Mouse (Mus musculus) v-Abl transformed pro-B cells (cell line): ENCODE data around the gene Ubr1.
"Not testable (repeated sequence)": the region's sequence is repeated elsewhere in the genome, so short reads cannot be mapped to it uniquely, and the experiment has no call there.

Experiments used
- in situ Hi-C, 2 experiments: fragments of 400-800 bp; cut with MboI; formaldehyde crosslinking; loops; one replicate each; pipeline ENCODE4 v1.15.1; 2025; ENCODE audit not compliant: unreplicated experiment in 2 of 2

Gene Ubr1

GRCm38 (mm10) chr2:120970559-120971080, at the start of gene Ubr1:
Gene Ubr1, minus strand, starts transcription at chr2:120970715.
- in situ Hi-C loops = loop anchor here in 1 of 2 experiments (5.0 kb wide), 1 partner anchor 132 kb away; no protein-coding TSS in a partner anchor

DNA sequence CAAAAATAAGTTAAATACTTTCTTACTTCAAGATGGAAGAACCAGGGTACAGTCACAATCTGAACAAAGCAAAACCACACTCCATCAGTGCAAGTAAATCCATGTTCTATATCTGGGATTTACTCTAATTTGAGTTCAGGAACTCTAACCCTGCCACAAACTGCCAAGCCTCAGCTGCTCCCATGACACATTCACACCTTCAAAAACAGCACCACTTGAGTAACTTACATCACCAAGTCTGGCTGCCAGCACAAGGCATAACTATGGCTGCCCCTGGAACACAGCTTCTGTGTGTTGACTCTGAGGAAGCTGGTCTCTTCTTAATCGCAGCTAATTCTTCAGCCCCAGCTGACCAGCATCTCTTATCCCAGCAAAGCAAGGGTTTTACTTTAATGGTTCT, 46.6 kb upstream of the Ubr1 start:
- in situ Hi-C loops = no loop called here

DNA sequence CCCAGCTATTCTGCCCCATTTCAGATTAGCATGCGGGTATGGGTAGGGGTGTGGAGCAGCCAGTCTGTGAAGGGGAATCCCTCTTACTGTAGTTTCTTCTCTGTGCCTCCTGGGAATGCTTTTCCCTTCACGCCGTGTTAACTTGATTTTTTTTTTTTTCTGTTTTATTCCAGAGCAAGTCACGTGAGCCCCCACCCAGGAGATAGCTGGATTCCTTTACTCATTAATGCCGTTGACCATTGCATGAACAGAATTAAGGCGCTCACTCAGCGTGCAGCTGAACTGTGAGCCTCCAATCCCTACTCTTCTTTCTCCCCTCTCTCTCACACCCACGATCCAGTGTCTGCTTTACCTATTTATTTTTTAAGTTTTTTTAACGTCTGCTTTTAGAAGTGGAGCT, 45.7 kb upstream of the Ubr1 start:
- in situ Hi-C loops = no loop called here

- in situ Hi-C loops = no loop called here
These were observed 45.0 kb upstream of the Ubr1 start for GRCm38 (mm10) chr2:121015507-121015906.

- in situ Hi-C loops = no loop called here
These were observed 42.2 kb upstream of the Ubr1 start for GRCm38 (mm10) chr2:121012676-121013075.

DNA sequence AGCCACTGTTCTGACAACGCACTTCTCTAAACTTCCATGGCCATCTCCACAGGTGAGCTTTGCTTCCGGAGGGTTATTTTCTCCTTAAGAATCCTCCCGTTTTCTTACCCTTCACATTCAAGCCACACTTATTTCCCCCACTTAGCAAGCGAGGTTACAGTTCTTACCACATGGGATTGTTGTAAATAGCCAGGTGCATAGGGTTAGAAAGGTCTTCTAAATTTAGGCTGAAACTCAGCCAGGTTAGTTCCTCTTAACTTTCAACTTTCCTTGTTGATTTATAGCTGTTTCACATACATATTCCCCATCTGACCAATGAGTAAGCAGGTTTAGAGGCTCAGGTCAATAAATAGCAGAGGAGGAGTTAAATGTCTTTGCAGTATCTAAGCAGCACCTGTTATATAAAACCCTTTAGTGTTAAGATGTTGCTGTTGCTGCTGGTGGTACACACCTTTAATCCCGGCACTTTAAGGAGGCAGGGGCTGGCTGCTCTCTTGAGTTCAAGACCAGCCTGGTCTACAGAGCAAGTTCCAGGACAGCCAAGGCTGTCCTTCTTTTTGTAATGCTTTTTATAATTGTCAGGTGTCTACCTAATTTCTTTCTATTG, 38.7 kb upstream of the Ubr1 start:
- in situ Hi-C loops = no loop called here

GRCm38 (mm10) chr2:121008664-121009007, 38.1 kb upstream of the Ubr1 start:
- in situ Hi-C loops = no loop called here

- in situ Hi-C loops = no loop called here
These were observed 37.6 kb upstream of the Ubr1 start, which contains the start of gene Ccndbp1 for GRCm38 (mm10) chr2:121007925-121008663. Gene Ccndbp1, plus strand, starts transcription at chr2:121008403.

- in situ Hi-C loops = no loop called here
These were observed 36.5 kb upstream of the Ubr1 start for GRCm38 (mm10) chr2:121006986-121007385.

DNA sequence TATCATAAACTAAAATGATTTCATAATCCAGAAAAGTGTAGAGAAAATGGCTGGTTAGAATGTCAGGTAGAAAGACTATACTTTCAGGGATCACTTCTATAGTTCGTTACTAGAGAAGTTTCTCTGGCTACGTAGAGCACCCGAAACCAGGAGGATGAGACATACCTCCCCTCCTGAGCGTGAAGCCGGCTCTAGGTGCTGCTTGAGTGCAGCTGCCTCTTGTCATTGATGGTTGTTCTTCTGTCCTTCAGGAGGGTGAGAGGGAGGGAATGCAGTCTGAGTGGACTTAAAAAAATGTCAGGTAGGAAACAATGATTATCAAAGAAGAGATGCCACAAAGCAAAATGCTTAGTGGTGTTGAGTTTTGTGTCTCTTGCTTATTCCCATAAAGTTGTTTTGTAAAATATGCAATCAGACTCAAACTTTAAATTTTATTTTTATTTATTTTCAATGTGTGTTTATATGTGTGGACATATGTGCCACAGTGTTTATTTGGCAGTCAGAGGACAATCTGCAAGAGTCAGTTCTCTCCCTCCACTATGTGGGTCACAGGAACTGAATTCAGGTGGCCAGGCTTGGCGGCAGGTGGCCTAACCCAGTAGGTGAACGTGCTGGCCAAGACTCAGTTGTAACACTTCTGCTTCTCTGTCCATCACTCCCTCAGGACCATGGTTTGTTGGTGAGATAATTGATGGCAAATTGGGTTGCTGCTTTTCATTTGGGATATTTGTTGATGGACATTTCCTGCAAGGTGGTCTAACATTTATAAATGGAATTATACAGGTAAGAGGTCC, 33.7 kb upstream of the Ubr1 start:
- in situ Hi-C loops = no loop called here

- in situ Hi-C loops = no loop called here
These were observed 33.1 kb upstream of the Ubr1 start for GRCm38 (mm10) chr2:121003586-121003985.

DNA sequence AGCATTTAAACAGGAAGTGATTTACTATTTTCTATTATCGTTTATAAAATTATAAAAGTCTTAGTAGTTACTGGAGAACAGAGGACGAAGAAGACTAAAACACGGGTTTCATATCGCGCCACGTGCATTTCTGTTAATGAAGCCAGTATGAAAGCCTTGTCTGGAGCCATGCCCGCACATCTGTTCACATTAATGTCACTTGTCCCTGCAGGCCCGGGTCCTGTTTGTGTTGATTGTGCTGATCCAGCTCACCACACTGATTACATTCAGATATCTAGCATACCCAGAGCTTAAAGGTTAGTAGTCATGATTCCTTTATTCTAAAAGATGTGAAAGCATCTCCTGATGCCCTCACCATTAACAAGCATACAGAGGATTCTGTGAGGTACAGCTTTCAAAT, 28.3 kb upstream of the Ubr1 start:
- in situ Hi-C loops = no loop called here

DNA sequence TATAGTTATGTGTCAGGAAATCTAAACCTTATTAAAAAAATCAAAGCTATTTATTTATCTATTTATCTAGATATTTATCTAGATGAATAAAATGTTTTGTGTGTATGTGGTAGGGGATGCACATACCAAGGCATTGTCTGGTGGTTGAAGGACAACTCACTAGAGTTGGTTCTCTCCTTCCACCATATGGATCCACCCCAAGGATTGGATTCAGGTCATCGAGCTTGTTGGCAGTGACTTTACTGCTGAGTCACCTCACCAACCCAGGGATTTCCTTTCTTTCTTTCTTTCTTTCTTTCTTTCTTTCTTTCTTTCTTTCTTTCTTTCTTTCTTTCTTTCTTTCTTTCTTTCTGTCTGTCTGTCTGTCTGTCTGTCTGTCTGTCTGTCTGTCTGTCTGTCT, 26.1 kb upstream of the Ubr1 start:
- in situ Hi-C loops = not testable (repeated sequence)

- in situ Hi-C loops = no loop called here
These were observed 20.7 kb upstream of the Ubr1 start for GRCm38 (mm10) chr2:120991196-120991595.

DNA sequence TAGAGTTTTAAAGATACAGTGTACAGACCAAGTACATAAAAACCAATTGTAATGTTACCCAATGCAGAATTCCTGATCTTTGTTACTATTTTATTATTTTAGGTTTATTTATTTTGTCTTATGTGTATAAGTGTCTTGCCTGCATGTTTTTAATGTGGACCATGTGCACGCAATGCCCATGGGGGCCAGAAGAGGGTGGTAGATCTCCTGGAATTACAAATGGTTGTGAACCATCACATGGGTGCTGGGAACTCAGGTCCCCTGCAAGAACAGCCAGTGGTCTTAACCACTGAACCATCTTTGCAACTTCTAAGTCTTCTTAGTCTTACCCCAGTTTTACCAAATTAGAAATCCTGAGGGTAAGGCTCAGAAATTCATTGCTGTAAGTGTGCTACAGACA, 14.7 kb upstream of the Ubr1 start:
- in situ Hi-C loops = no loop called here

GRCm38 (mm10) chr2:120983611-120984010, 13.1 kb upstream of the Ubr1 start:
- in situ Hi-C loops = no loop called here

- in situ Hi-C loops = no loop called here
These were observed 10.3 kb upstream of the Ubr1 start for GRCm38 (mm10) chr2:120980861-120981260.

DNA sequence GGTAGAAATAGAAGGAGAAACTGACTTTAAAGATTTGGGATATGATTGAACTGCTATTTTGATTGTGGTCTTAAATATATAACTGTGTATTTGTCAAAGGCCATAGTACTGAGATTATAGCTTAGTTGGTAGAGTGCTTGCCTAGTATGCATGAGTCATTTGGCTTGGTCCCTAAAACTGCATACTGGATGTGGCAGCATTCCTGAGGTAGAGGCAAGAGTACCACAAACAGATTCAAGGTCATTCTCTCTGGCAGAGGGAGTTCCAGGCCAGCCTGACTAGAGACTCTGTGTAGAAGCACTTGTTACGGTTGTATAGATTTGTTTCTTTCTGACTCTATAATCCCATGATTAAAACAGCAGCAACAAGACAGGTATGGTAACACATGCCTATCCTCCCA, 9.3 kb upstream of the Ubr1 start:
- in situ Hi-C loops = no loop called here

DNA sequence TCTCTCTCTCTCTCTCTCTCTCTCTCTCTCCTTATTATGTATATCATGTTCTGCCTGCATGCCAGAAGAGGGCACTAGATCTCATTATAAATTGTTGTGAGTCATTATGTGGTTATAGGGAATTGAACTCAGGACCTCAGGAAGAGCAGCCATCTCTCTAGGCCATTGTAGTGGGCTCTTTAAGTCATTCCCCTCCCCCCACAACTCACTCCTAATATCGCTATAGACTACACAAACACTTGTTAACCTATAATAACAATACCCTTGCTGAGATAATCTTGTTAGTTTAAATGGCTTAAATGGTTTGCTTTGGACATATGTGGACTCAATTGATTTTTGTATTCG, 8.2 kb upstream of the Ubr1 start:
- in situ Hi-C loops = no loop called here

- in situ Hi-C loops = no loop called here
These were observed 7.6 kb upstream of the Ubr1 start for GRCm38 (mm10) chr2:120977926-120978692.
